Mouse (Mus musculus) monocyte, adult 2 months (primary cell): ENCODE measurements around the gene Shd.

ENCODE experiments used
- DNase-seq, 2 experiments: peaks; one replicate each; pipeline ENCODE4 v3.0.0; 2022; ENCODE audit warnings: low spot score in 2 of 2, low read depth in 1 of 2

Gene Shd

GRCm38 (mm10) chr17:55958918-55959728, 11.1 kb upstream of the Shd start, which contains the start of gene Yju2:
TSS of gene Yju2 (plus strand) at chr17:55959099.
- peak; percentile 85 to 88 for DNase-seq

GRCm38 (mm10) chr17:55959946-55960740, 10.1 kb upstream of the Shd start:
- no peak for DNase-seq

- no peak for DNase-seq
These were observed 9.5 kb upstream of the Shd start for GRCm38 (mm10) chr17:55960791-55961190.

GRCm38 (mm10) chr17:55961631-55962030, 8.6 kb upstream of the Shd start:
- no peak for DNase-seq

- no peak for DNase-seq
These were observed 7.1 kb upstream of the Shd start for GRCm38 (mm10) chr17:55963171-55963570.

GRCm38 (mm10) chr17:55964496-55964895, 5.8 kb upstream of the Shd start:
- DNase-seq, result no peak

- no peak for DNase-seq
These were observed 5.3 kb upstream of the Shd start for GRCm38 (mm10) chr17:55964996-55965395.

- no peak for DNase-seq
These were observed 3.1 kb upstream of the Shd start for GRCm38 (mm10) chr17:55967186-55967585.

- no peak for DNase-seq
These were observed 2.1 kb upstream of the Shd start for GRCm38 (mm10) chr17:55968210-55968609.

GRCm38 (mm10) chr17:55969560-55969959, 707 bp upstream of the Shd start:
- DNase-seq, result no peak

- DNase-seq, result no peak
These were observed 1.2 kb downstream of the Shd start for GRCm38 (mm10) chr17:55971453-55971852.

- DNase-seq, result peak in 1 of 2 experiments; percentile 51
These were observed 6.1 kb downstream of the Shd start for GRCm38 (mm10) chr17:55976255-55976862.

- no peak for DNase-seq
These were observed 7.0 kb downstream of the Shd start for GRCm38 (mm10) chr17:55977301-55977700.

GRCm38 (mm10) chr17:55986030-55986961, 16.0 kb downstream of the Shd start, which contains the start of gene Fsd1:
TSS of gene Fsd1 (plus strand) at chr17:55986509.
- DNase-seq, result no peak

- DNase-seq, result no peak
These were observed 20.1 kb downstream of the Shd start for GRCm38 (mm10) chr17:55990278-55990898.

- DNase-seq, result no peak
These were observed 25.7 kb downstream of the Shd start for GRCm38 (mm10) chr17:55996007-55996406.

- DNase-seq, result no peak
These were observed 29.7 kb downstream of the Shd start for GRCm38 (mm10) chr17:55999794-56000499.

GRCm38 (mm10) chr17:56003000-56003399, 32.7 kb downstream of the Shd start:
- no peak for DNase-seq

GRCm38 (mm10) chr17:56005415-56006061, 35.3 kb downstream of the Shd start, which contains the start of the genes Stap2 and Mpnd:
TSS of gene Stap2 (minus strand) at chr17:56005584.
TSS of gene Mpnd (plus strand) at chr17:56005711.
- no peak for DNase-seq
